Mouse (Mus musculus) ES-E14 (cell line): ENCODE measurements around the gene Naa38. TPM values are rescaled to one million over a fixed set of nuclear protein-coding genes. Genes with fewer than 3 reads are reported as not detected.

Experiments used
- DNase-seq: peaks from one replicate; pipeline ENCODE4 v3.0.0-alpha.2; 2013; ENCODE audit warnings: low read depth, low spot score
- H3K27ac ChIP-seq: 2 replicates; pipeline ENCODE4 v1.5.1; 2012; ENCODE audit warnings: low read depth, mild to moderate bottlenecking, low read length, moderate library complexity, mixed read lengths; ENCODE audit not compliant: poor library complexity, insufficient read depth, severe bottlenecking
- H3K36me3 ChIP-seq: 2 replicates; pipeline ENCODE4 v1.6.1; 2012; ENCODE audit warnings: mild to moderate bottlenecking, low read length, moderate library complexity, mixed read lengths; ENCODE audit not compliant: control insufficient read depth, poor library complexity, insufficient read depth, severe bottlenecking
- H3K4me1 ChIP-seq, 2 experiments: fragments of 150-350 bp in 1 of 2; sonication (generic) in 1 of 2; 2 replicates each; pipeline ENCODE4 v1.6.1; 2012; ENCODE audit warnings: low read length in 2 of 2, mild to moderate bottlenecking in 1 of 2, mixed read lengths in 1 of 2; ENCODE audit not compliant: control insufficient read depth in 2 of 2, insufficient read depth in 2 of 2, poor library complexity in 1 of 2
- H3K4me3 ChIP-seq, 2 experiments: fragments of 150-350 bp in 1 of 2; sonication (generic) in 1 of 2; 2 replicates each; pipeline ENCODE4 v1.5.1; 2012; ENCODE audit warnings: low read length in 2 of 2, low read depth in 1 of 2, mild to moderate bottlenecking in 1 of 2, mixed read lengths in 1 of 2; ENCODE audit not compliant: insufficient read depth in 1 of 2, poor library complexity in 1 of 2, severe bottlenecking in 1 of 2
- H3K9ac ChIP-seq: 2 replicates; pipeline ENCODE4 v1.6.1; 2012; ENCODE audit warnings: low read depth, mild to moderate bottlenecking, low read length, mixed read lengths; ENCODE audit not compliant: poor library complexity, insufficient read depth, severe bottlenecking
- H3K9me3 ChIP-seq: fragments of 150-350 bp; sonication (generic); 2 replicates; pipeline ENCODE4 v1.6.1; 2012; ENCODE audit warnings: low read depth, mild to moderate bottlenecking, low read length; ENCODE audit not compliant: control insufficient read depth, insufficient read depth
- CHD2 ChIP-seq: IDR thresholded peaks from 2 replicates; pipeline ENCODE4 v1.6.1; 2014; ENCODE audit warnings: mild to moderate bottlenecking, low read depth, low read length, inconsistent platforms
- HCFC1 ChIP-seq: IDR thresholded peaks from 2 replicates; pipeline ENCODE4 v1.6.1; 2012; ENCODE audit warnings: low read length, inconsistent platforms, borderline replicate concordance; ENCODE audit not compliant: insufficient read depth
- MAFK ChIP-seq: IDR thresholded peaks from 2 replicates; pipeline ENCODE4 v1.6.1; 2014; ENCODE audit warnings: mild to moderate bottlenecking, low read depth, low read length, inconsistent platforms; ENCODE audit not compliant: insufficient read depth
- ZC3H11A ChIP-seq: IDR thresholded peaks from 2 replicates; pipeline ENCODE4 v1.6.1; 2012; ENCODE audit warnings: low read depth, mild to moderate bottlenecking, inconsistent platforms, low read length, borderline replicate concordance
- ZNF384 ChIP-seq: IDR thresholded peaks from 2 replicates; pipeline ENCODE4 v1.6.1; 2012; ENCODE audit warnings: low read depth, low read length, inconsistent platforms
- in situ Hi-C, 2 experiments: fragments of 600-800 bp; cut with MboI; formaldehyde crosslinking; loops; one replicate each; pipeline ENCODE4 v1.15.1; 2025; ENCODE audit warnings: low sequenced_read_pairs in 2 of 2, inconsistent platforms in 1 of 2; ENCODE audit not compliant: unreplicated experiment in 2 of 2
- total RNA-seq: library from RNA; depleted of rRNA; stranded (reverse); fragments of 300-350 nt; gene quantifications from 2 replicates; pipeline ENCODE4 v1.2.3, GENCODE M21; 2012

Gene Naa38
- total RNA-seq, 1 experiment = 202 TPM

- Histone ChIP-seq H3K4me3 (no peak overlapping the region), H3K9ac (no peak overlapping the region), H3K4me1 (peaks cover 0 to 17% of the 10 kb centered on the region in 2 experiments; a peak in 2 of 4 replicates), H3K27ac (no peak overlapping the region), H3K9me3 (no peaks in the 10 kb centered on the region), H3K36me3 (no peaks in the 10 kb centered on the region)
- TF ChIP-seq ZNF384 (no peak), MAFK (no peak), HCFC1 (no peak), ZC3H11A (no peak), CHD2 (no peak)
- in situ Hi-C loops = no loop called here
- DNase-seq = no peak
Observed at GRCm38 (mm10) chr11:69372056-69372779, 23.1 kb upstream of the Naa38 start.

- Histone ChIP-seq H3K9me3 (no peaks in the 10 kb centered on the region), H3K27ac (no peak overlapping the region), H3K4me1 (peaks cover 0 to 14% of the 10 kb centered on the region in 2 experiments; a peak in 2 of 4 replicates), H3K4me3 (no peak overlapping the region), H3K9ac (no peak overlapping the region), H3K36me3 (no peaks in the 10 kb centered on the region)
- in situ Hi-C loops = no loop called here
- DNase-seq = no peak
- no peak for TF ChIP-seq HCFC1
- TF ChIP-seq ZC3H11A = peak; percentile 47; the same call in 1 of the 2 replicates
Observed at GRCm38 (mm10) chr11:69372780-69373170, 22.5 kb upstream of the Naa38 start.

GRCm38 (mm10) chr11:69373223-69373965, 21.9 kb upstream of the Naa38 start:
- TF ChIP-seq HCFC1 (no peak), ZC3H11A (no peak), MAFK (no peak), CHD2 (no peak), ZNF384 (no peak)
- H3K4me1 ChIP-seq = peaks cover 0 to 9% of the 10 kb centered on the region in 2 experiments; a peak in 2 of 4 replicates
- in situ Hi-C loops = no loop called here
- no peak overlapping the region for H3K9ac ChIP-seq
- DNase-seq = no peak
- H3K9me3 ChIP-seq = no peaks in the 10 kb centered on the region
- no peak overlapping the region for H3K27ac ChIP-seq
- peak overlapping the region in 1 of 2 experiments; percentile 30; a peak in 1 of 4 replicates for H3K4me3 ChIP-seq
- H3K36me3 ChIP-seq = no peaks in the 10 kb centered on the region

- Histone ChIP-seq H3K9ac (no peak overlapping the region), H3K9me3 (no peaks in the 10 kb centered on the region), H3K27ac (no peak overlapping the region), H3K4me1 (peaks cover 0 to 8% of the 10 kb centered on the region in 2 experiments; a peak in 2 of 4 replicates), H3K4me3 (no peak overlapping the region), H3K36me3 (no peaks in the 10 kb centered on the region)
- in situ Hi-C loops = no loop called here
- no peak for DNase-seq
- TF ChIP-seq MAFK = no peak
- no peak for TF ChIP-seq HCFC1
- TF ChIP-seq ZNF384 = no peak
- TF ChIP-seq ZC3H11A = no peak
- no peak for TF ChIP-seq CHD2
Observed at GRCm38 (mm10) chr11:69375646-69376045, 19.6 kb upstream of the Naa38 start.
